In genomic region chr3:79884761-79885189, GRCm38 (mm10) we compare ENCODE assay signal across 9 mouse cellular contexts. TPM values are rescaled to one million over a fixed set of nuclear protein-coding genes. Genes with fewer than 3 reads are reported as not detected.
DNase-seq lines count a peak whose midpoint lies in the region; ATAC-seq lines count a peak whose summit lies in the region.
"Had no signal": no experiment of that assay in that cellular context is flagged by ENCODE, and none has a peak within 500 bp of the region (broad histone marks: within the 10 kb centered on the region; RNA-seq: fewer than 3 reads in every experiment).

No protein-coding gene starts in this region.

- no peak overlapping the region for H3K9ac ChIP-seq in midbrain, embryonic 16.5 days (ENCODE audit: low read depth, low read length)
- peak overlapping the region; percentile 51; the same call in 1 of the 2 replicates for H3K9ac ChIP-seq in kidney, embryonic 16.5 days (replicated peaks; ENCODE audit: low read length)
- no peak overlapping the region for H3K9ac ChIP-seq in liver, embryonic 12.5 days
- H3K9ac ChIP-seq in neural tube, embryonic 11.5 days (ENCODE audit: low read length), result no peak overlapping the region; the same call in 1 of the 2 replicates

- peaks cover 13% of the 10 kb centered on the region for H3K4me1 ChIP-seq in midbrain, embryonic 10.5 days
- peaks cover 4% of the 10 kb centered on the region for H3K4me1 ChIP-seq in midbrain, embryonic 16.5 days (ENCODE audit: control insufficient read depth, insufficient read depth, low read length)
- peaks cover 26% of the 10 kb centered on the region for H3K4me1 ChIP-seq in kidney, embryonic 16.5 days (ENCODE audit: insufficient read depth, low read length)
- peaks cover 13% of the 10 kb centered on the region for H3K4me1 ChIP-seq in liver, embryonic 12.5 days
- 0 out of 2 replicates have a peak, but pooled peaks cover 2% of the 10 kb centered on the region for H3K4me1 ChIP-seq in neural tube, embryonic 11.5 days (ENCODE audit: control insufficient read depth, insufficient read depth, low read length)

- H3K27me3 ChIP-seq in midbrain, embryonic 10.5 days (ENCODE audit: low read depth, poor library complexity, severe bottlenecking), result no peaks in the 10 kb centered on the region
- H3K27me3 ChIP-seq in midbrain, embryonic 16.5 days (ENCODE audit: control insufficient read depth, insufficient read depth, low read depth, low read length), result no peaks in the 10 kb centered on the region
- H3K27me3 ChIP-seq in kidney, embryonic 16.5 days (ENCODE audit: insufficient read depth, low read length), result no peaks in the 10 kb centered on the region
- peaks cover 11% of the 10 kb centered on the region for H3K27me3 ChIP-seq in liver, embryonic 12.5 days (replicated peaks)
- H3K27me3 ChIP-seq in neural tube, embryonic 11.5 days (ENCODE audit: control insufficient read depth, insufficient read depth, low read length), result no peaks in the 10 kb centered on the region

- no peaks in the 10 kb centered on the region for H3K9me3 ChIP-seq in midbrain, embryonic 10.5 days (replicated peaks)
- no peaks in the 10 kb centered on the region for H3K9me3 ChIP-seq in midbrain, embryonic 16.5 days (replicated peaks; ENCODE audit: control insufficient read depth, low read length, poor library complexity, severe bottlenecking)
- no peaks in the 10 kb centered on the region for H3K9me3 ChIP-seq in kidney, embryonic 16.5 days (ENCODE audit: low read length)
- no peaks in the 10 kb centered on the region for H3K9me3 ChIP-seq in liver, embryonic 12.5 days (replicated peaks)
- no peaks in the 10 kb centered on the region for H3K9me3 ChIP-seq in neural tube, embryonic 11.5 days (ENCODE audit: control insufficient read depth, low read length)

- no peak overlapping the region for H3K27ac ChIP-seq in midbrain, embryonic 10.5 days (replicated peaks)
- H3K27ac ChIP-seq in midbrain, embryonic 16.5 days (ENCODE audit: low read length), result no peak overlapping the region
- H3K27ac ChIP-seq in kidney, embryonic 16.5 days (ENCODE audit: low read length), result peak overlapping the region; percentile 66
- no peak overlapping the region for H3K27ac ChIP-seq in liver, embryonic 12.5 days
- H3K27ac ChIP-seq in neural tube, embryonic 11.5 days (ENCODE audit: low read depth, low read length), result no peak overlapping the region

- no peak for ATAC-seq in midbrain, embryonic 16.5 days
- peak; percentile 57 for ATAC-seq in common myeloid progenitor, adult 5-6 weeks (replicated peaks; ENCODE audit: low read depth, poor library complexity, severe bottlenecking)
- peak; percentile 55 for ATAC-seq in granulocyte monocyte progenitor cell, adult 5-6 weeks (replicated peaks; ENCODE audit: poor library complexity, severe bottlenecking)
- peak; percentile 28; the same call in 1 of the 2 replicates for ATAC-seq in kidney, embryonic 16.5 days (ENCODE audit: low FRiP score, low TSS enrichment)
- no peak for ATAC-seq in liver, embryonic 12.5 days
- peak; percentile 33; the same call in 1 of the 2 replicates for ATAC-seq in neural tube, embryonic 11.5 days (ENCODE audit: insufficient read depth, low FRiP score, low TSS enrichment)

- H3K36me3 ChIP-seq in midbrain, embryonic 10.5 days, result no peaks in the 10 kb centered on the region
- H3K36me3 ChIP-seq in midbrain, embryonic 16.5 days (ENCODE audit: control insufficient read depth, insufficient read depth, low read length), result no peaks in the 10 kb centered on the region
- H3K36me3 ChIP-seq in kidney, embryonic 16.5 days (ENCODE audit: insufficient read depth, low read length), result no peaks in the 10 kb centered on the region
- H3K36me3 ChIP-seq in liver, embryonic 12.5 days, result no peaks in the 10 kb centered on the region
- no peaks in the 10 kb centered on the region for H3K36me3 ChIP-seq in neural tube, embryonic 11.5 days (ENCODE audit: control insufficient read depth, insufficient read depth, low read length)

- DNase-seq in midbrain, embryonic 10.5 days (ENCODE audit: low spot score), result peak; percentile 45
- DNase-seq in neural tube, embryonic 11.5 days (ENCODE audit: low spot score), result peak; percentile 70
- peak; percentile 56 for DNase-seq in thymus, postnatal 4 days

- H3K4me2 ChIP-seq in midbrain, embryonic 16.5 days (ENCODE audit: low read length), result no peak overlapping the region
- H3K4me2 ChIP-seq in kidney, embryonic 16.5 days (replicated peaks; ENCODE audit: low read depth, low read length), result peak overlapping the region; percentile 63
- peak overlapping the region; percentile 41 for H3K4me2 ChIP-seq in liver, embryonic 12.5 days
- H3K4me2 ChIP-seq in neural tube, embryonic 11.5 days (ENCODE audit: low read depth), result peak overlapping the region; percentile 24

- WGBS in midbrain, embryonic 10.5 days, result 54% methylated on average over 9 of the region's 9 CpGs
- 51% methylated on average over 9 of the region's 9 CpGs for WGBS in midbrain, embryonic 16.5 days
- 6% methylated on average over 9 of the region's 9 CpGs for WGBS in kidney, embryonic 16.5 days
- WGBS in liver, embryonic 12.5 days (ENCODE audit: insufficient replicate concordance), result 24% methylated on average over 9 of the region's 9 CpGs
- 14% methylated on average over 9 of the region's 9 CpGs for WGBS in neural tube, embryonic 11.5 days

- H3K4me3 ChIP-seq in midbrain, embryonic 10.5 days, result no peak overlapping the region
- H3K4me3 ChIP-seq in midbrain, embryonic 16.5 days (ENCODE audit: low read depth, low read length), result no peak overlapping the region
- peak overlapping the region; percentile 44 for H3K4me3 ChIP-seq in kidney, embryonic 16.5 days (ENCODE audit: low read length)
- H3K4me3 ChIP-seq in liver, embryonic 12.5 days, result 0 out of 2 replicates have a peak overlapping the region, but pooled peaks have one; percentile 18
- no peak overlapping the region for H3K4me3 ChIP-seq in neural tube, embryonic 11.5 days (ENCODE audit: low read depth, low read length)
- H3K4me3 ChIP-seq: erythroblast, embryonic 14.5 days had no signal

RNA-seq across cellular contexts. Expression of gene Fam198b, which starts 0.4 kb away (rescaled TPM):
- polyA plus RNA-seq in midbrain, embryonic 10.5 days (2016; fragmentation: Nextera tagmentation; extraction: Ambion mirVana), result 2.0 and 2.7 TPM in 2 replicates
- 0.59 and 0.80 TPM in 2 replicates for polyA plus RNA-seq in midbrain, embryonic 16.5 days (2015; fragmentation: Nextera tagmentation; extraction: Ambion mirVana)
- 0.55 TPM in 1 of 2 replicates, not detected in the other for total RNA-seq in common myeloid progenitor, adult 5-6 weeks (2017)
- 0.13 and 0.24 TPM in 2 replicates for total RNA-seq in granulocyte monocyte progenitor cell, adult 5-6 weeks (2014; fragmentation: Nextera tagmentation)
- 0.04 and 0.05 TPM in 2 replicates for total RNA-seq in granulocyte monocyte progenitor cell, adult 5-6 weeks (2017)
- 12.3 and 13.0 TPM in 2 replicates for polyA plus RNA-seq in kidney, embryonic 16.5 days (2015; fragmentation: Nextera tagmentation; extraction: Ambion mirVana)
- polyA plus RNA-seq in liver, embryonic 12.5 days (2016; fragmentation: Nextera tagmentation; extraction: Ambion mirVana), result 3.9 and 4.2 TPM in 2 replicates
- polyA plus RNA-seq in neural tube, embryonic 11.5 days (2014; fragmentation: Nextera tagmentation; extraction: Ambion mirVana), result 5.5 and 8.7 TPM in 2 replicates

RNA-seq across cellular contexts. Expression of gene Tmem144, which starts 32.2 kb away (rescaled TPM):
- polyA plus RNA-seq in midbrain, embryonic 10.5 days (2016; fragmentation: Nextera tagmentation; extraction: Ambion mirVana), result 2.6 and 2.7 TPM in 2 replicates
- 1.2 and 1.3 TPM in 2 replicates for polyA plus RNA-seq in midbrain, embryonic 16.5 days (2015; fragmentation: Nextera tagmentation; extraction: Ambion mirVana)
- total RNA-seq in common myeloid progenitor, adult 5-6 weeks (2017), result 1.1 and 7.4 TPM in 2 replicates
- 2.8 and 3.0 TPM in 2 replicates for total RNA-seq in granulocyte monocyte progenitor cell, adult 5-6 weeks (2014; fragmentation: Nextera tagmentation)
- 2.7 and 2.8 TPM in 2 replicates for total RNA-seq in granulocyte monocyte progenitor cell, adult 5-6 weeks (2017)
- 6.8 and 7.2 TPM in 2 replicates for polyA plus RNA-seq in kidney, embryonic 16.5 days (2015; fragmentation: Nextera tagmentation; extraction: Ambion mirVana)
- polyA plus RNA-seq in liver, embryonic 12.5 days (2016; fragmentation: Nextera tagmentation; extraction: Ambion mirVana), result 2.2 and 2.5 TPM in 2 replicates
- polyA plus RNA-seq in neural tube, embryonic 11.5 days (2014; fragmentation: Nextera tagmentation; extraction: Ambion mirVana), result 2.9 TPM in 2 replicates
- polyA plus RNA-seq: erythroblast, embryonic 14.5 days had no signal

Comparison
In these comparisons a context has a peak if more than half of its experiments do, and no peak if none do; other contexts are left out.
1. H3K4me3 ChIP-seq: peak in kidney, embryonic 16.5 days (single experiment) and liver, embryonic 12.5 days (single experiment); none in midbrain, embryonic 10.5 days (single experiment), midbrain, embryonic 16.5 days (single experiment) and neural tube, embryonic 11.5 days (single experiment).
2. ATAC-seq: peak in common myeloid progenitor, adult 5-6 weeks (single experiment), granulocyte monocyte progenitor cell, adult 5-6 weeks (single experiment), kidney, embryonic 16.5 days (single experiment) and neural tube, embryonic 11.5 days (single experiment); none in midbrain, embryonic 16.5 days (single experiment) and liver, embryonic 12.5 days (single experiment).
3. Peak in every context shown above with its lines, with median percentiles within 50 percentile points of each other: DNase-seq.